Mouse (Mus musculus): ENCODE measurements around the gene Mfsd4b2. TPM values are rescaled to one million over a fixed set of nuclear protein-coding genes. Genes with fewer than 3 reads are reported as not detected.
A peak's percentile ranks its signal among the peaks of the same experiment; 100 is the strongest.

The Mfsd4b2 gene
- total and polyA plus RNA-seq, 3 experiments, result not detected

GRCm38 (mm10) chr10:39912616-39913015 lies 14.1 kb downstream of the Mfsd4b2 start:
- Histone ChIP-seq H3K27ac (ENCODE audit: insufficient read depth, low read depth) (no peak overlapping the region), H3K79me2 (replicated peaks; ENCODE audit: control insufficient read depth, extremely low read depth, insufficient read depth, poor library complexity, severe bottlenecking) (no peaks in the 10 kb centered on the region), H3K4me1 (ENCODE audit: control insufficient read depth in 1 of 2, insufficient read depth in 2 of 2) (peaks cover 0 to 9% of the 10 kb centered on the region in 2 experiments; a peak in 2 of 4 replicates), H3K9me3 (replicated peaks; ENCODE audit: low read length) (no peaks in the 10 kb centered on the region), H3K36me3 (replicated peaks in 1 of 2; ENCODE audit: control insufficient read depth in 1 of 2, insufficient read depth in 1 of 2, low read length in 1 of 2) (no peaks in the 10 kb centered on the region), H3K4me2 (ENCODE audit: insufficient read depth, low read depth, poor library complexity, severe bottlenecking) (no peak overlapping the region), H3K9ac (ENCODE audit: insufficient read depth, low read depth) (no peak overlapping the region), H3K4me3 (replicated peaks in 1 of 3; ENCODE audit: low read depth in 2 of 3, low read length in 2 of 3, poor library complexity in 1 of 3) (no peak overlapping the region), H3K27me3 (replicated peaks) (no peaks in the 10 kb centered on the region)
- no peak for DNase-seq (ENCODE audit: extremely low read depth)
- in situ Hi-C loops (cut with MboI; ENCODE audit: low pct_ligation_motif_present, low pct_unique_long_range_greater_than_20kb, low sequenced_read_pairs) (no loop called here), dilution Hi-C loops (cut with MboI; ENCODE audit: extremely low pct_ligation_motif_present, extremely low pct_unique_long_range_greater_than_20kb, low sequenced_read_pairs) (no loop called here)
- TF ChIP-seq EP300 (IDR thresholded peaks at IDR 0.05; ENCODE audit: low read length), result peak; percentile 54
- no peak for TF ChIP-seq POLR2AphosphoS2 (IDR thresholded peaks at IDR 0.05; ENCODE audit: low read depth, low read length)
- no peak for TF ChIP-seq MEF2A (IDR thresholded peaks at IDR 0.05; ENCODE audit: borderline replicate concordance, low read depth, low read length)
- TF ChIP-seq PAX5 (IDR thresholded peaks at IDR 0.05; ENCODE audit: low read length), result no peak
- TF ChIP-seq CTCF (conservative IDR thresholded peaks at IDR 0.05 in 1 of 2, IDR thresholded peaks at IDR 0.05 in 1 of 2; ENCODE audit: low read depth in 2 of 2, low read length in 2 of 2), result no peak
- TF ChIP-seq JUN (IDR thresholded peaks at IDR 0.05; ENCODE audit: insufficient read depth, low read depth, low read length), result peak; percentile 52; the same call in 1 of the 2 replicates
- peak; percentile 66; the same call in 1 of the 2 replicates for TF ChIP-seq IRF4 (IDR thresholded peaks at IDR 0.05; ENCODE audit: low read depth, low read length)
- TF ChIP-seq USF1 (IDR thresholded peaks at IDR 0.05; ENCODE audit: low read depth, low read length), result no peak
- TF ChIP-seq JUND (conservative IDR thresholded peaks at IDR 0.05; ENCODE audit: low read depth, low read length), result no peak; the same call in 1 of the 2 replicates
- no peak for TF ChIP-seq TCF12 (IDR thresholded peaks at IDR 0.05; ENCODE audit: low read depth, low read length)

- no peak overlapping the region for H3K9ac ChIP-seq (ENCODE audit: insufficient read depth, low read depth)
- DNase-seq (ENCODE audit: extremely low read depth), result no peak
- no peaks in the 10 kb centered on the region for H3K27me3 ChIP-seq (replicated peaks)
- peaks cover 0 to 9% of the 10 kb centered on the region in 2 experiments; a peak in 3 of 4 replicates for H3K4me1 ChIP-seq (ENCODE audit: control insufficient read depth in 1 of 2, insufficient read depth in 2 of 2)
- no peaks in the 10 kb centered on the region for H3K9me3 ChIP-seq (replicated peaks; ENCODE audit: low read length)
- H3K79me2 ChIP-seq (replicated peaks; ENCODE audit: control insufficient read depth, extremely low read depth, insufficient read depth, poor library complexity, severe bottlenecking), result no peaks in the 10 kb centered on the region
- TF ChIP-seq TBP (conservative IDR thresholded peaks at IDR 0.05; ENCODE audit: low read depth, low read length) (no peak), RCOR1 (conservative IDR thresholded peaks at IDR 0.05; ENCODE audit: low read depth, low read length) (no peak), MAZ (IDR thresholded peaks at IDR 0.05; ENCODE audit: low read depth, low read length) (no peak)
- H3K4me2 ChIP-seq (ENCODE audit: insufficient read depth, low read depth, poor library complexity, severe bottlenecking), result peak overlapping the region; percentile 24
- in situ Hi-C loops (cut with MboI; ENCODE audit: low pct_ligation_motif_present, low pct_unique_long_range_greater_than_20kb, low sequenced_read_pairs) (no loop called here), dilution Hi-C loops (cut with MboI; ENCODE audit: extremely low pct_ligation_motif_present, extremely low pct_unique_long_range_greater_than_20kb, low sequenced_read_pairs) (no loop called here)
- no peak overlapping the region for H3K27ac ChIP-seq (ENCODE audit: insufficient read depth, low read depth)
- no peak overlapping the region for H3K4me3 ChIP-seq (replicated peaks in 1 of 3; ENCODE audit: low read depth in 2 of 3, low read length in 2 of 3, poor library complexity in 1 of 3)
- H3K36me3 ChIP-seq (replicated peaks in 1 of 2; ENCODE audit: control insufficient read depth in 1 of 2, insufficient read depth in 1 of 2, low read length in 1 of 2), result no peaks in the 10 kb centered on the region
Measured at GRCm38 (mm10) chr10:39908768-39909441, 17.8 kb downstream of the Mfsd4b2 start.

Data from CH12.LX (cell line).